Mouse (Mus musculus) liver, adult 2 months (tissue): ENCODE data around the gene Bcl9.

Source experiments
- CTCF ChIP-seq: fragments of 200-500 bp; IDR thresholded peaks from 2 replicates; pipeline ENCODE4 v1.5.1; 2011; ENCODE audit warnings: low read depth, low read length, control low read depth
- POLR2A ChIP-seq: fragments of 200-500 bp; IDR thresholded peaks from 2 replicates; pipeline ENCODE4 v1.6.1; 2011; ENCODE audit warnings: low read length, control low read depth; ENCODE audit not compliant: insufficient read depth; ENCODE audit errors: extremely low read depth

DNA sequence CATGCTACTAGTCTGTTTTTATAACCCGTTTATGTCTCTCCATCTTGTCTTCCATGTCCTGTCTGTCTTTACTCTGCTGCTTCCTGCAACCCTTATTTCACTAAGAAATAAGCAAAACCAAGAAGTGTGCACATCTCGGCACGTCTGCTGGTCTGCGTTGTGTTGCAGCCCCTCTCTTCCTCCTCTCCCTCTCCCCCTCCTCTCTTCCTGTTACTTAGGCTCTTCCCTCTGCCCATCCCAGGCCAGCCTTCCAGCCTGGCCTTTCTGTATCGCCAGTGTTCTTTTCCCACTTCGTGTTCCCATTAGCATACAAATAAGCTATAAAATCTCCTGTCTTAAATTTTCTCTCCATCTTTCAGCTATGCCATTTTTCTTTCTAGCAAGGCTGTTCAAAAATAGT is 117.2 kb downstream of the Bcl9 start:
- no peak for TF ChIP-seq CTCF
- TF ChIP-seq POLR2A, result no peak
